Comparison of ENCODE assay signal across 14 mouse cellular contexts in the genomic region with DNA sequence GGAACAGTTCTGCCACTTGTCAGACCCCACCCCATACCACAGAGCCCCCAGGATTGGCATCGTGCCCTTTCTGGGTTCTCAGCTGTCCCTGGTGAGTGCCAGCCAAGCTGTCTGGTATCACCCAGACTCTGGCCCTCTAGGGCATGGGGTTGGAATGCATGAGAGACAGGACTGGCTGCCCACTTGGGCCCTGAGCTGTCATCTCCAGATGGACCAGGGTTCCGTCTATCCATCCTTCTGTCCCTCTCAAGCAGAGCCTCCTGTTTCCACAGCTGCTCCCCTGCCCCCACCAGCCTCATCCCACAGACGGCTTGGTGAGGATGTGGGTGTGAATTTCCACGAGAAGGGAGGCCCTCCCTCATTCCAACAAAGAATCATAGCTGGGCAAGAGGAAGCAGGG. TPM values are rescaled to one million over a fixed set of nuclear protein-coding genes. Genes with fewer than 3 reads are reported as not detected.
DNase-seq lines count a peak whose midpoint lies in the region; ATAC-seq and TF ChIP-seq lines count a peak whose summit lies in the region.
"Had no signal": no experiment of that assay in that cellular context is flagged by ENCODE, and none has a peak within 500 bp of the region (broad histone marks: within the 10 kb centered on the region; RNA-seq: fewer than 3 reads in every experiment).

No protein-coding gene starts in this region.

- DNase-seq in hindbrain, embryonic 10.5 days (ENCODE audit: low spot score) = no peak
- no peak for DNase-seq in hindbrain, embryonic 14.5 days (ENCODE audit: low spot score)
- peak; percentile 81 for DNase-seq in brain, adult 2 months (ENCODE audit: low read depth, low spot score)
- peak in 1 of 2 experiments; percentile 68 for DNase-seq in left cerebral cortex, adult 2 months (ENCODE audit: extremely low spot score in 1 of 2, low spot score in 2 of 2)
- DNase-seq in Muller cell, postnatal 12 days (ENCODE audit: inconsistent ontology term) = no peak
- DNase-seq in kidney, postnatal 4 days = no peak
- no peak for DNase-seq in heart, adult 18-20 months
- DNase-seq: adrenal gland, adult 2 months; kidney, adult 9 months; lung, postnatal 36 days had no signal

- H3K4me3 ChIP-seq in hindbrain, embryonic 10.5 days = no peak overlapping the region
- no peak overlapping the region for H3K4me3 ChIP-seq in hindbrain, embryonic 14.5 days (replicated peaks; ENCODE audit: low read length)
- H3K4me3 ChIP-seq in embryonic facial prominence, embryonic 13.5 days = no peak overlapping the region
- H3K4me3 ChIP-seq in left cerebral cortex, adult 2 months = no peak overlapping the region
- H3K4me3 ChIP-seq: liver, embryonic 12.5 days had no signal

- TF ChIP-seq CTCF in left cerebral cortex, adult 2 months (IDR thresholded peaks at IDR 0.05) = no peak

- peak overlapping the region; percentile 71 for H3K27ac ChIP-seq in hindbrain, embryonic 10.5 days
- H3K27ac ChIP-seq in hindbrain, embryonic 14.5 days = no peak overlapping the region
- no peak overlapping the region for H3K27ac ChIP-seq in embryonic facial prominence, embryonic 13.5 days
- peak overlapping the region; percentile 73 for H3K27ac ChIP-seq in left cerebral cortex, adult 2 months
- H3K27ac ChIP-seq: liver, embryonic 12.5 days had no signal

- H3K36me3 ChIP-seq in hindbrain, embryonic 10.5 days = no peaks in the 10 kb centered on the region
- no peaks in the 10 kb centered on the region for H3K36me3 ChIP-seq in hindbrain, embryonic 14.5 days (replicated peaks; ENCODE audit: control insufficient read depth, insufficient read depth)
- H3K36me3 ChIP-seq in embryonic facial prominence, embryonic 13.5 days = no peaks in the 10 kb centered on the region
- H3K36me3 ChIP-seq: liver, embryonic 12.5 days had no signal

- peaks cover 77% of the 10 kb centered on the region for H3K27me3 ChIP-seq in hindbrain, embryonic 10.5 days (ENCODE audit: insufficient read depth, poor library complexity, severe bottlenecking)
- H3K27me3 ChIP-seq in hindbrain, embryonic 14.5 days (ENCODE audit: control insufficient read depth, insufficient read depth, low read length) = 0 out of 2 replicates have a peak, but pooled peaks cover 2% of the 10 kb centered on the region
- H3K27me3 ChIP-seq in embryonic facial prominence, embryonic 13.5 days = peaks cover 25% of the 10 kb centered on the region
- H3K27me3 ChIP-seq: Patski had no signal

- H3K9me3 ChIP-seq in hindbrain, embryonic 10.5 days = no peaks in the 10 kb centered on the region
- no peaks in the 10 kb centered on the region for H3K9me3 ChIP-seq in hindbrain, embryonic 14.5 days (ENCODE audit: control insufficient read depth, low read length)
- H3K9me3 ChIP-seq in embryonic facial prominence, embryonic 13.5 days = no peaks in the 10 kb centered on the region
- H3K9me3 ChIP-seq: liver, embryonic 12.5 days had no signal

- no peak for ATAC-seq in hindbrain, embryonic 14.5 days (ENCODE audit: low FRiP score)
- ATAC-seq in embryonic facial prominence, embryonic 13.5 days (ENCODE audit: insufficient number of reproducible peaks, insufficient read depth, low FRiP score, low TSS enrichment, low read depth) = no peak
- ATAC-seq: liver, embryonic 12.5 days; Patski had no signal

- no peak overlapping the region for H3K9ac ChIP-seq in hindbrain, embryonic 14.5 days
- H3K9ac ChIP-seq in embryonic facial prominence, embryonic 13.5 days = peak overlapping the region; percentile 44; the same call in 1 of the 2 replicates
- H3K9ac ChIP-seq: liver, embryonic 12.5 days had no signal

- 49% methylated on average over 4 of the region's 4 CpGs for WGBS in hindbrain, embryonic 10.5 days
- 38% methylated on average over 4 of the region's 4 CpGs for WGBS in hindbrain, embryonic 14.5 days
- 29% methylated on average over 4 of the region's 4 CpGs for WGBS in embryonic facial prominence, embryonic 13.5 days

- intact Hi-C loops in left cerebral cortex, adult 2 months (cut with DNase I) = loop anchor here (2.0 kb wide), 1 partner anchor 65 kb away; no protein-coding TSS in a partner anchor

- H3K4me2 ChIP-seq in hindbrain, embryonic 14.5 days (replicated peaks) = no peak overlapping the region
- no peak overlapping the region for H3K4me2 ChIP-seq in embryonic facial prominence, embryonic 13.5 days
- H3K4me2 ChIP-seq: liver, embryonic 12.5 days had no signal

- peaks cover 77% of the 10 kb centered on the region for H3K4me1 ChIP-seq in hindbrain, embryonic 10.5 days (replicated peaks)
- peaks cover 53% of the 10 kb centered on the region for H3K4me1 ChIP-seq in hindbrain, embryonic 14.5 days (replicated peaks; ENCODE audit: control insufficient read depth, insufficient read depth, low read length)
- H3K4me1 ChIP-seq in embryonic facial prominence, embryonic 13.5 days = peaks cover 70% of the 10 kb centered on the region

RNA-seq across cellular contexts. Expression of a gene that starts 42.6 kb away (rescaled TPM):
- 3.1 and 4.0 TPM in 2 replicates for polyA plus RNA-seq in hindbrain, embryonic 10.5 days (2016; fragmentation: Nextera tagmentation; extraction: Ambion mirVana)
- 8.7 and 9.5 TPM in 2 replicates for polyA plus RNA-seq in hindbrain, embryonic 14.5 days (2014; fragmentation: Nextera tagmentation; extraction: Ambion mirVana)
- 13.0 and 13.6 TPM in 2 replicates for polyA plus RNA-seq in embryonic facial prominence, embryonic 13.5 days (2015; fragmentation: Nextera tagmentation; extraction: Ambion mirVana)
- total RNA-seq in left cerebral cortex, adult 2 months (2021) = 10 to 100 TPM; 41.4 to 43.0 TPM
- total RNA-seq in heart, adult 18-20 months (2021) = 1 to 10 TPM in 1 of 2 experiments, under 1 TPM in 1; 0.82 to 1.4 TPM
- total RNA-seq: hematopoietic stem cell, adult 5-6 weeks had no signal

RNA-seq across cellular contexts. Expression of a gene that starts 58.0 kb away (rescaled TPM):
- polyA plus RNA-seq in hindbrain, embryonic 10.5 days (2016; fragmentation: Nextera tagmentation; extraction: Ambion mirVana) = 273 and 309 TPM in 2 replicates
- polyA plus RNA-seq in hindbrain, embryonic 14.5 days (2014; fragmentation: Nextera tagmentation; extraction: Ambion mirVana) = 231 and 234 TPM in 2 replicates
- polyA plus RNA-seq in embryonic facial prominence, embryonic 13.5 days (2015; fragmentation: Nextera tagmentation; extraction: Ambion mirVana) = 205 and 228 TPM in 2 replicates
- 100 to 1,000 TPM; 257 to 267 TPM for total RNA-seq in left cerebral cortex, adult 2 months (2021)
- 10 to 100 TPM; 73.8 to 78.7 TPM for total RNA-seq in heart, adult 18-20 months (2021)

Comparison
In these comparisons a context has a peak if more than half of its experiments do, and no peak if none do; other contexts are left out.
1. H3K27ac ChIP-seq: peak in hindbrain, embryonic 10.5 days (single experiment) and left cerebral cortex, adult 2 months (single experiment); none in hindbrain, embryonic 14.5 days (single experiment) and embryonic facial prominence, embryonic 13.5 days (single experiment).